Mouse (Mus musculus): ENCODE data around the gene Pars2. TPM values are rescaled to one million over a fixed set of nuclear protein-coding genes. Genes with fewer than 3 reads are reported as not detected.

Pars2 gene
- polyA plus RNA-seq, 1 experiment from 2014 or later = 11.8 TPM

DNA sequence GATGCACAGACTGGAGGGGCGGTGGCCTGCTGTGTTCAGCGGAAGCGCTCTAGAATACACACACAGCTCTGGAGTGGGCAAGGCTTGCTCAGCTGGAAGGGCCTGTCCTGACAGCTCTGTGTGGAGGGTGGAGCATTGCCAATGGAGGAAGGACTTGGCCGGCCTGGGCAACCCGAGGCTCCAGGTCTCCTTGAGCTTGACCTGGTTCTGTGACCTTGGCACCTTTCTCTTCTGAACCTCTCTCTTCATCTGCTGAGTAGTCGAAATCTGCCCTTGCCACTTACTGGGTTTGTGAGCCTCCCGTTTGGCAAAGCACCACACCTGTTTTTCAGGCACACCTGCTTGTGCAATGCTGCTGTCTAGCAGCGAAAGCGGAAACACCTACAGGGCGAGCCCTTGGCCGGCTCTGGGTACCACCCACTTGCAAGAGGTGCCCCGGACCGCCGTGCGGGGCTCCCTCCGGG lies 28.8 kb upstream of the Pars2 start, which contains the start of gene Ttc22:
Gene Ttc22, plus strand, starts transcription at position 403 of the 464 bp plus-strand sequence.
- Histone ChIP-seq H3K9ac (no peak within 1 kb of the TSS), H3K27me3 (peaks cover 44% of the 10 kb centered on the region)

GRCm38 (mm10) chr4:106622712-106623111 lies 28.2 kb upstream of the Pars2 start:
- WGBS = 36% methylated on average over 26 of the region's 28 CpGs
- Histone ChIP-seq H3K27ac (no peak overlapping the region), H3K27me3 (peaks cover 41% of the 10 kb centered on the region), H3K36me3 (ENCODE audit: poor library complexity, severe bottlenecking) (no peaks in the 10 kb centered on the region), H3K4me3 (no peak overlapping the region), H3K4me2 (no peak overlapping the region), H3K4me1 (peaks cover 5% of the 10 kb centered on the region; the same call in 1 of the 2 replicates), H3K9ac (no peak overlapping the region), H3K9me3 (replicated peaks) (no peaks in the 10 kb centered on the region)
- ATAC-seq = no peak

More for the DNA sequence above, 28.8 kb upstream of the Pars2 start, which contains the start of gene Ttc22:
- Histone ChIP-seq H3K4me1 (peaks cover 6% of the 10 kb centered on the region), H3K36me3 (ENCODE audit: poor library complexity, severe bottlenecking) (no peaks in the 10 kb centered on the region), H3K4me3 (no peak within 1 kb of the TSS), H3K27ac (no peak within 1 kb of the TSS), H3K9me3 (replicated peaks) (no peaks in the 10 kb centered on the region), H3K4me2 (no peak within 1 kb of the TSS)
- no peak for ATAC-seq
- WGBS = 38% methylated on average over 16 of the region's 16 CpGs

- no peak overlapping the region for H3K4me3 ChIP-seq
- H3K36me3 ChIP-seq (ENCODE audit: poor library complexity, severe bottlenecking) = no peaks in the 10 kb centered on the region
- H3K27ac ChIP-seq = no peak overlapping the region
- 90% methylated on average over 10 of the region's 10 CpGs for WGBS
- H3K9ac ChIP-seq = no peak overlapping the region
- no peak for ATAC-seq
- H3K4me2 ChIP-seq = no peak overlapping the region
- H3K27me3 ChIP-seq = peaks cover 39% of the 10 kb centered on the region
- no peaks in the 10 kb centered on the region for H3K9me3 ChIP-seq (replicated peaks)
- peaks cover 8% of the 10 kb centered on the region; the same call in 1 of the 2 replicates for H3K4me1 ChIP-seq
Observed at GRCm38 (mm10) chr4:106624271-106624670, 26.6 kb upstream of the Pars2 start.

DNA sequence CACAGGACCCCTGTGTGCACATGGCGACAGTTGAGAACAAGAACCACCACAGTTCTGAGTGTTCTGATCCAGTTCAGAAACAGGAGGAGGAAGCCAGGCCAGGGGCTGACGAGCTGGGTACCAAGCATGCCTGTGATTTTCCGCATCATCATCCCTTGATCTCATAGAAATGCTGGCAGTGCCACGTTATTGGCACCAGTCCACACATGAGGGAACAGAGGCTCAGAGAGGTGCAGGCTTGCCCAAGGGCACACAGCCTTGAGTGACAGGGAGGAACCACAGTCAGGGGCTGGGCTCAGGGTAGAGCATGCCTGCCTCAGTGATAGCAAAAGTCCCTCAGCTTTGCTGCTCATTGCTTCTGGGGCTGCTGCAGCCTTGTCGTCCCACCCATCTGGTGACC lies 23.1 kb upstream of the Pars2 start:
- no peak overlapping the region for H3K4me3 ChIP-seq
- no peaks in the 10 kb centered on the region for H3K9me3 ChIP-seq (replicated peaks)
- H3K36me3 ChIP-seq (ENCODE audit: poor library complexity, severe bottlenecking) = no peaks in the 10 kb centered on the region
- no peak for ATAC-seq
- H3K4me1 ChIP-seq = peaks cover 17% of the 10 kb centered on the region
- H3K27ac ChIP-seq = no peak overlapping the region
- no peak overlapping the region for H3K9ac ChIP-seq
- 75% methylated on average over 5 of the region's 5 CpGs for WGBS
- H3K4me2 ChIP-seq = no peak overlapping the region
- peaks cover 26% of the 10 kb centered on the region for H3K27me3 ChIP-seq

- Histone ChIP-seq H3K27me3 (peaks cover 16% of the 10 kb centered on the region), H3K9me3 (replicated peaks) (no peaks in the 10 kb centered on the region), H3K4me2 (no peak overlapping the region), H3K27ac (no peak overlapping the region), H3K9ac (no peak overlapping the region), H3K36me3 (ENCODE audit: poor library complexity, severe bottlenecking) (no peaks in the 10 kb centered on the region), H3K4me1 (peaks cover 24% of the 10 kb centered on the region), H3K4me3 (no peak overlapping the region)
- 60% methylated on average over 9 of the region's 9 CpGs for WGBS
- ATAC-seq = no peak
Observed at GRCm38 (mm10) chr4:106628650-106629360, 22.1 kb upstream of the Pars2 start.

DNA sequence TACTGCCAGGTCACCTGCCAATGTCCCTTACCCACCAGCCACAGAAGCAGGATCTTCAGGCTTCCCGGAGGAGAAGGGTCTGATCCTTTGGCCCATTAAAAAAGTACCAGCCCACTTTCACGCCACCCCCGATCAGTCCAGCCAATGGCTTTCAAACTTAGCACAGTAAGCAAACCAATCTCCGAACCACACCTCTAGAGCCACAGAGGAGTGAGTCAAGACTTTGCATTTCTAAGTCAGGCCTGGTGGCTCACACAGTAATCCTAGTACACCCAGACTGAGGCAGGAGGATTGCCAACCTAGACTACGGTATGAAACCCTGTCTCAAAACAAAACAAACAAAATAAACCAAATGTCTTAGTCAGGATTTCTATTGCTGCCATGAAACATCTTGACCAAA lies 21.5 kb upstream of the Pars2 start:
- Histone ChIP-seq H3K9me3 (replicated peaks) (no peaks in the 10 kb centered on the region), H3K4me3 (no peak overlapping the region), H3K27me3 (peaks cover 11% of the 10 kb centered on the region), H3K36me3 (ENCODE audit: poor library complexity, severe bottlenecking) (no peaks in the 10 kb centered on the region), H3K9ac (no peak overlapping the region), H3K4me2 (no peak overlapping the region), H3K4me1 (peaks cover 26% of the 10 kb centered on the region), H3K27ac (no peak overlapping the region)
- 76% methylated on average over 5 of the region's 5 CpGs for WGBS
- no peak for ATAC-seq

DNA sequence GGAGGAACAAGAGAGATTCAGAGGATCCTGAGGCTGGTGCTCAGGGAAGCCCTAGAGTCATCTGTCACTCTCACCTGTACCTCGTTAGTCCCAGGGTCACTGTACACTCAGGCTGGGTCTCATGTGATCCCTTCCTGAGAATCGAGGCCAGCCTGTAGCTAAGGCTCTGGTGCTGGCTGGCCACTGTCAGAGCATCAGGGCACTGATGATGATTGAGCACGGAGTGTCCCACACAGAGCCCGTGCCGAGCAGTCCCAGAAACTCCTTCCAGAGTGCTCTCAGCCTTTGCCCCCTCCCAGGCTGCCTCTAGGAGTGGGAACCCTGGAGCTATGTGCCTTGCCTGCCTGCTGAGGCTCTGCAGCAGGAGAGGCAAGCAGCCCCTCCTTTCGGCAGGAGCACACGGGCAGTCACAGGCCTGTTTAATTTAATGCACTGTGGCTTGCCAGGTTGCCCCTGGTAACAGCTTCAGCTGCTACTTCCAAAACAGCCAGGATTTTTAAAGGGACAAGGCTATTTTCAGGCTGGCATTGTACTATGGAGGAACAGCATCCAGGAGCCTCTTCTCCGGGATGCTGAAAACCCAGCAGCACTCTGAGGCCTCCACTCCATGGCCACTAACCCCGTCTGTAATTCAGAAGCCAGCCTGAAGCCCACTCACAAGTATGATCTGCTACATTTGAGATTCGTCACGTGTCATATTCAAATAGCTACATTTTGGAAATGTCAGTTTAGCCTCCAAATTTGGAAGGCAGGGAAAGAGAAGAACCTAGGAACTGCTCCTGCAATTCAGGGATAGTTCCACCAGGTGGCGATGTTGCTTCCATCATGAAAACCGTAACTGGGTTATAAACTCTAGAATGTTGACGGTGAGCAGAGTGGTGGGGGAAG lies 20.3 kb upstream of the Pars2 start:
- peak; percentile 91 for ATAC-seq
- H3K4me2 ChIP-seq = peak overlapping the region; percentile 12; the same call in 1 of the 2 replicates
- H3K4me3 ChIP-seq = no peak overlapping the region
- peaks cover 6% of the 10 kb centered on the region for H3K27me3 ChIP-seq
- no peaks in the 10 kb centered on the region for H3K9me3 ChIP-seq (replicated peaks)
- H3K9ac ChIP-seq = no peak overlapping the region
- H3K36me3 ChIP-seq (ENCODE audit: poor library complexity, severe bottlenecking) = no peaks in the 10 kb centered on the region
- H3K27ac ChIP-seq = peak overlapping the region; percentile 62
- 22% methylated on average over 14 of the region's 14 CpGs for WGBS
- H3K4me1 ChIP-seq = peaks cover 26% of the 10 kb centered on the region

- H3K36me3 ChIP-seq (ENCODE audit: poor library complexity, severe bottlenecking) = no peaks in the 10 kb centered on the region
- no peak overlapping the region for H3K27ac ChIP-seq
- no peaks in the 10 kb centered on the region for H3K9me3 ChIP-seq (replicated peaks)
- WGBS = 55% methylated on average over 1 of the region's 3 CpGs
- peaks cover 11% of the 10 kb centered on the region for H3K27me3 ChIP-seq
- no peak for ATAC-seq
- H3K4me3 ChIP-seq = no peak overlapping the region
- peaks cover 26% of the 10 kb centered on the region for H3K4me1 ChIP-seq
- no peak overlapping the region for H3K4me2 ChIP-seq
- H3K9ac ChIP-seq = no peak overlapping the region
Observed at GRCm38 (mm10) chr4:106632313-106632712, 18.6 kb upstream of the Pars2 start.

- 48% methylated on average over 8 of the region's 8 CpGs for WGBS
Observed at GRCm38 (mm10) chr4:106633281-106634085, 17.4 kb upstream of the Pars2 start.

GRCm38 (mm10) chr4:106634086-106634479 lies 16.8 kb upstream of the Pars2 start:
- ATAC-seq = no peak
- H3K27ac ChIP-seq = no peak overlapping the region

More at GRCm38 (mm10) chr4:106633281-106634085, 17.4 kb upstream of the Pars2 start:
- no peak overlapping the region for H3K27ac ChIP-seq
- ATAC-seq = no peak
- peaks cover 11% of the 10 kb centered on the region for H3K27me3 ChIP-seq
- H3K9ac ChIP-seq = 0 out of 2 replicates have a peak overlapping the region, but pooled peaks have one; percentile 13
- no peak overlapping the region for H3K4me2 ChIP-seq
- no peak overlapping the region for H3K4me3 ChIP-seq
- H3K9me3 ChIP-seq (replicated peaks) = no peaks in the 10 kb centered on the region
- H3K4me1 ChIP-seq = peaks cover 21% of the 10 kb centered on the region
- H3K36me3 ChIP-seq (ENCODE audit: poor library complexity, severe bottlenecking) = no peaks in the 10 kb centered on the region

DNA sequence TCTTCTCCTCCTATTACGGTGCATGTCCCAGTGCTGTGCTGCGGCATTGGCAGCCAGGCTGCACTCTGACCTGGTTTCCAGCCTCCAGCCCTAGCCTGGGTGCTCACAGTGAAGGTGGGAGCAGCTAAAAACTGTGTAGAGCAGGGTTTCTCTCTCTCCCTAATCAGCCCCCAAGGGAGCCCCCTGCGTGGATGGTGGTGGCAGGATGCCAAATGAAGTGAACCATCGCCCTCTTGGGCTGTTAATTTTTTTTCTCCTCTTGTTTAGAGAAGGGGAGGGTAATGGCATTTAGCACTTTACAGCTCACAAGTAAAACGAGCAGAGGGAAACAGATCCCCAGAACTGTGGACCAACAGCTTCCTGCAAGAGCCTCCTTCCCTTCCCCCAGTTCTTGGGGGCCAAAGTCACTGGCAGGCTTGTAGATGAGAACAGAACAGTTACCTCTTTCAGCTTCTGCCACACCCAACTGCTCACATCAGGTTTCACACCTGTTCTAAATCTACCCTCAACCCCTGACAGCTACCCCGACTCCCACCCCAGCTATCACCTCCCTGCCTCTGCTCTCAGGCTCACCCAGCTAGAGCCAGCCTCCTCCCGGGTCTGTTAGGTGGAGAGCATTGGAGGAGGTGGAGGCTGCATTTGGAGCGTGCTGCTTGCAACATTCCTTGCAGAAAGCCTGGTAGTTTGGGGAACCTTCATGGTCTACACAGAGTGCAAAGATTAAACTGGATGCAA lies 7.2 kb upstream of the Pars2 start:
- no peak overlapping the region for H3K4me2 ChIP-seq
- no peaks in the 10 kb centered on the region; the same call in 1 of the 2 replicates for H3K9me3 ChIP-seq (replicated peaks)
- H3K27ac ChIP-seq = no peak overlapping the region
- no peak overlapping the region for H3K4me3 ChIP-seq
- ATAC-seq = no peak
- no peaks in the 10 kb centered on the region for H3K4me1 ChIP-seq
- peaks cover 20% of the 10 kb centered on the region for H3K27me3 ChIP-seq
- WGBS = 47% methylated on average over 8 of the region's 8 CpGs
- no peak overlapping the region for H3K9ac ChIP-seq
- H3K36me3 ChIP-seq (ENCODE audit: poor library complexity, severe bottlenecking) = no peaks in the 10 kb centered on the region

More at GRCm38 (mm10) chr4:106634086-106634479, 16.8 kb upstream of the Pars2 start:
- no peak overlapping the region; the same call in 1 of the 2 replicates for H3K9ac ChIP-seq
- 55% methylated on average over 7 of the region's 9 CpGs for WGBS
- no peak overlapping the region for H3K4me3 ChIP-seq
- no peak overlapping the region for H3K4me2 ChIP-seq
- H3K4me1 ChIP-seq = peaks cover 21% of the 10 kb centered on the region
- no peaks in the 10 kb centered on the region for H3K9me3 ChIP-seq (replicated peaks)
- H3K36me3 ChIP-seq (ENCODE audit: poor library complexity, severe bottlenecking) = no peaks in the 10 kb centered on the region
- peaks cover 11% of the 10 kb centered on the region for H3K27me3 ChIP-seq
